Mouse (Mus musculus) midbrain, embryonic 16.5 days (tissue): ENCODE data around the gene 2210407C18Rik. TPM values are rescaled to one million over a fixed set of nuclear protein-coding genes. Genes with fewer than 3 reads are reported as not detected.

ENCODE experiments used
- ATAC-seq: fragments of 200-750 bp; cut with Nextera tagmentation; 2 replicates; pipeline ENCODE4 v1.8.0; 2017; ENCODE audit warnings: moderate TSS enrichment
- H3K27ac ChIP-seq: fragments of 300-500 bp; sonication (generic); 2 replicates; pipeline ENCODE4 v1.5.1; 2014; ENCODE audit warnings: mild to moderate bottlenecking, low read length, mixed read lengths
- H3K27me3 ChIP-seq: fragments of 300-500 bp; sonication (generic); 2 replicates; pipeline ENCODE4 v1.6.1; 2014; ENCODE audit warnings: low read depth, low read length, mixed read lengths; ENCODE audit not compliant: control insufficient read depth, insufficient read depth
- H3K36me3 ChIP-seq: fragments of 300-500 bp; sonication (generic); 2 replicates; pipeline ENCODE4 v1.6.1; 2014; ENCODE audit warnings: mild to moderate bottlenecking, low read length, moderate library complexity, mixed read lengths; ENCODE audit not compliant: control insufficient read depth, insufficient read depth
- H3K4me1 ChIP-seq: fragments of 300-500 bp; sonication (generic); 2 replicates; pipeline ENCODE4 v1.6.1; 2014; ENCODE audit warnings: mild to moderate bottlenecking, low read length, mixed read lengths; ENCODE audit not compliant: control insufficient read depth, insufficient read depth
- H3K4me2 ChIP-seq: fragments of 300-500 bp; sonication (generic); 2 replicates; pipeline ENCODE4 v1.6.1; 2014; ENCODE audit warnings: mild to moderate bottlenecking, low read length, mixed read lengths
- H3K4me3 ChIP-seq: fragments of 300-500 bp; sonication (generic); 2 replicates; pipeline ENCODE4 v1.5.1; 2014; ENCODE audit warnings: low read depth, mild to moderate bottlenecking, low read length, moderate library complexity, mixed read lengths
- H3K9ac ChIP-seq: fragments of 300-500 bp; sonication (generic); 2 replicates; pipeline ENCODE4 v1.6.1; 2014; ENCODE audit warnings: low read depth, low read length, mixed read lengths
- H3K9me3 ChIP-seq: fragments of 300-500 bp; sonication (generic); replicated peaks from 2 replicates; pipeline ENCODE4 v1.6.1; 2014; ENCODE audit warnings: mild to moderate bottlenecking, low read length, mixed read lengths; ENCODE audit not compliant: control insufficient read depth, poor library complexity, severe bottlenecking
- WGBS: fragments of 180-500 bp; shearing (Covaris S2); extraction: QIAGEN DNeasy Blood & Tissue Kit; methylation state at CpG from one replicate; pipeline ENCODE4 v1.1.7; 2014; 5-methylcytosine and 5-hydroxymethylcytosine counted together
- polyA plus RNA-seq: library from polyadenylated mRNA; unstranded; fragments of >200 nt; fragmentation: Nextera tagmentation; extraction: Ambion mirVana; gene quantifications from 2 replicates; pipeline ENCODE4 v1.2.1, GENCODE M21; 2015

2210407C18Rik gene
- polyA plus RNA-seq, 1 experiment from 2014 or later = not detected

- WGBS = 29% methylated on average over 3 of the region's 4 CpGs
- no peak overlapping the region for H3K27ac ChIP-seq
- no peaks in the 10 kb centered on the region for H3K36me3 ChIP-seq
- no peak for ATAC-seq
- no peak overlapping the region for H3K4me3 ChIP-seq
- peaks cover 8% of the 10 kb centered on the region; the same call in 1 of the 2 replicates for H3K4me1 ChIP-seq
- no peak overlapping the region for H3K4me2 ChIP-seq
- no peak overlapping the region for H3K9ac ChIP-seq
- no peaks in the 10 kb centered on the region for H3K9me3 ChIP-seq
- no peaks in the 10 kb centered on the region for H3K27me3 ChIP-seq
Measured at GRCm38 (mm10) chr11:58636376-58636977, 20.6 kb upstream of the 2210407C18Rik start.

GRCm38 (mm10) chr11:58634878-58635277, 19.0 kb upstream of the 2210407C18Rik start:
- no peak for ATAC-seq

GRCm38 (mm10) chr11:58630401-58630800, 14.5 kb upstream of the 2210407C18Rik start, which contains the start of gene Olfr323:
Gene Olfr323, minus strand, starts transcription at chr11:58630501.
- H3K4me3 ChIP-seq = no peak within 1 kb of the TSS
- H3K4me1 ChIP-seq = no peaks in the 10 kb centered on the region
- no peak within 1 kb of the TSS for H3K9ac ChIP-seq
- WGBS = 72% methylated on average over 5 of the region's 5 CpGs
- ATAC-seq = no peak
- no peaks in the 10 kb centered on the region for H3K36me3 ChIP-seq
- H3K4me2 ChIP-seq = no peak within 1 kb of the TSS
- no peaks in the 10 kb centered on the region for H3K9me3 ChIP-seq
- H3K27me3 ChIP-seq = no peaks in the 10 kb centered on the region
- no peak within 1 kb of the TSS for H3K27ac ChIP-seq

More at GRCm38 (mm10) chr11:58634878-58635277, 19.0 kb upstream of the 2210407C18Rik start:
- Histone ChIP-seq H3K4me3 (no peak overlapping the region), H3K4me1 (no peaks in the 10 kb centered on the region), H3K27me3 (no peaks in the 10 kb centered on the region), H3K9ac (no peak overlapping the region), H3K4me2 (no peak overlapping the region), H3K27ac (no peak overlapping the region), H3K9me3 (no peaks in the 10 kb centered on the region), H3K36me3 (no peaks in the 10 kb centered on the region)
- WGBS = 62% methylated on average over 4 of the region's 4 CpGs

- H3K9me3 ChIP-seq = no peaks in the 10 kb centered on the region
- no peak overlapping the region for H3K9ac ChIP-seq
- 57% methylated on average over 4 of the region's 4 CpGs for WGBS
- no peak overlapping the region for H3K4me2 ChIP-seq
- H3K4me1 ChIP-seq = no peaks in the 10 kb centered on the region
- H3K27me3 ChIP-seq = no peaks in the 10 kb centered on the region
- no peak for ATAC-seq
- no peaks in the 10 kb centered on the region for H3K36me3 ChIP-seq
- H3K27ac ChIP-seq = no peak overlapping the region
- no peak overlapping the region for H3K4me3 ChIP-seq
Measured at GRCm38 (mm10) chr11:58626146-58626545, 10.3 kb upstream of the 2210407C18Rik start.

GRCm38 (mm10) chr11:58618793-58619192, 2.9 kb upstream of the 2210407C18Rik start:
- H3K9me3 ChIP-seq = no peaks in the 10 kb centered on the region
- H3K27ac ChIP-seq = no peak overlapping the region
- WGBS = 44% methylated on average over 6 of the region's 6 CpGs
- no peak overlapping the region for H3K9ac ChIP-seq
- no peak overlapping the region for H3K4me2 ChIP-seq
- H3K4me1 ChIP-seq = no peaks in the 10 kb centered on the region
- H3K4me3 ChIP-seq = no peak overlapping the region
- no peak for ATAC-seq
- H3K36me3 ChIP-seq = no peaks in the 10 kb centered on the region
- no peaks in the 10 kb centered on the region for H3K27me3 ChIP-seq

GRCm38 (mm10) chr11:58618369-58618768, 2.5 kb upstream of the 2210407C18Rik start:
- H3K27ac ChIP-seq = no peak overlapping the region
- H3K4me3 ChIP-seq = no peak overlapping the region
- no peaks in the 10 kb centered on the region for H3K36me3 ChIP-seq
- H3K9ac ChIP-seq = no peak overlapping the region
- H3K9me3 ChIP-seq = no peaks in the 10 kb centered on the region
- no peak for ATAC-seq
- no peaks in the 10 kb centered on the region for H3K4me1 ChIP-seq
- no peak overlapping the region for H3K4me2 ChIP-seq
- WGBS = 74% methylated on average over 3 of the region's 3 CpGs
- H3K27me3 ChIP-seq = no peaks in the 10 kb centered on the region

- Histone ChIP-seq H3K4me1 (no peaks in the 10 kb centered on the region), H3K27me3 (no peaks in the 10 kb centered on the region), H3K9me3 (no peaks in the 10 kb centered on the region), H3K4me3 (no peak overlapping the region), H3K4me2 (no peak overlapping the region), H3K36me3 (no peaks in the 10 kb centered on the region), H3K9ac (no peak overlapping the region), H3K27ac (no peak overlapping the region)
- no peak for ATAC-seq
Measured at GRCm38 (mm10) chr11:58614526-58614925, 1.3 kb downstream of the 2210407C18Rik start.

GRCm38 (mm10) chr11:58613359-58613758, 2.5 kb downstream of the 2210407C18Rik start:
- no peaks in the 10 kb centered on the region for H3K27me3 ChIP-seq
- no peaks in the 10 kb centered on the region for H3K4me1 ChIP-seq
- WGBS = 85% methylated on average over 3 of the region's 3 CpGs
- no peak for ATAC-seq
- H3K36me3 ChIP-seq = no peaks in the 10 kb centered on the region
- no peak overlapping the region for H3K9ac ChIP-seq
- H3K4me2 ChIP-seq = no peak overlapping the region
- H3K9me3 ChIP-seq = no peaks in the 10 kb centered on the region
- no peak overlapping the region for H3K4me3 ChIP-seq
- H3K27ac ChIP-seq = no peak overlapping the region

GRCm38 (mm10) chr11:58607030-58607429, 8.8 kb downstream of the 2210407C18Rik start:
- Histone ChIP-seq H3K36me3 (no peaks in the 10 kb centered on the region), H3K27me3 (no peaks in the 10 kb centered on the region), H3K9ac (no peak overlapping the region), H3K9me3 (no peaks in the 10 kb centered on the region), H3K4me3 (no peak overlapping the region), H3K4me1 (no peaks in the 10 kb centered on the region), H3K4me2 (no peak overlapping the region), H3K27ac (no peak overlapping the region)
- WGBS = 85% methylated on average over 6 of the region's 6 CpGs
- no peak for ATAC-seq
